16 mouse cellular contexts compared by ENCODE assay signal in genomic region chr11:64588601-64588989, GRCm38 (mm10).
A peak's percentile ranks its signal among the peaks of the same experiment; 100 is the strongest.
DNase-seq lines count a peak whose midpoint lies in the region; ATAC-seq lines count a peak whose summit lies in the region.
"Had no signal": no experiment of that assay in that cellular context is flagged by ENCODE, and none has a peak within 500 bp of the region (broad histone marks: within the 10 kb centered on the region; RNA-seq: fewer than 3 reads in every experiment).

No protein-coding gene starts in this region.

- no peaks in the 10 kb centered on the region for H3K27me3 ChIP-seq in midbrain, embryonic 11.5 days (ENCODE audit: control insufficient read depth, insufficient read depth, low read length)
- H3K27me3 ChIP-seq in midbrain, embryonic 16.5 days (ENCODE audit: control insufficient read depth, insufficient read depth, low read depth, low read length), result no peaks in the 10 kb centered on the region
- H3K27me3 ChIP-seq in embryonic facial prominence, embryonic 13.5 days, result no peaks in the 10 kb centered on the region
- H3K27me3 ChIP-seq: hindbrain, embryonic 13.5 days had no signal

- peaks cover 12% of the 10 kb centered on the region for H3K4me1 ChIP-seq in midbrain, embryonic 11.5 days (ENCODE audit: control insufficient read depth, insufficient read depth, low read length)
- H3K4me1 ChIP-seq in midbrain, embryonic 16.5 days (ENCODE audit: control insufficient read depth, insufficient read depth, low read length), result no peaks in the 10 kb centered on the region
- peaks cover 32% of the 10 kb centered on the region for H3K4me1 ChIP-seq in embryonic facial prominence, embryonic 13.5 days

- H3K4me2 ChIP-seq in midbrain, embryonic 11.5 days, result no peak overlapping the region
- H3K4me2 ChIP-seq in midbrain, embryonic 16.5 days (ENCODE audit: low read length), result no peak overlapping the region
- peak overlapping the region; percentile 40 for H3K4me2 ChIP-seq in embryonic facial prominence, embryonic 13.5 days
- H3K4me2 ChIP-seq: heart, embryonic 13.5 days; hindbrain, embryonic 13.5 days had no signal

- no peak overlapping the region for H3K9ac ChIP-seq in midbrain, embryonic 11.5 days (ENCODE audit: low read length)
- no peak overlapping the region for H3K9ac ChIP-seq in midbrain, embryonic 16.5 days (ENCODE audit: low read depth, low read length)
- H3K9ac ChIP-seq in embryonic facial prominence, embryonic 13.5 days, result no peak overlapping the region
- H3K9ac ChIP-seq: heart, embryonic 13.5 days; hindbrain, embryonic 13.5 days had no signal

- no peak for ATAC-seq in midbrain, embryonic 11.5 days (ENCODE audit: low FRiP score)
- no peak for ATAC-seq in midbrain, embryonic 16.5 days
- ATAC-seq in embryonic facial prominence, embryonic 13.5 days (ENCODE audit: insufficient number of reproducible peaks, insufficient read depth, low FRiP score, low TSS enrichment, low read depth), result no peak
- ATAC-seq in monocyte, adult 5-6 weeks (replicated peaks; ENCODE audit: insufficient number of reproducible peaks, low FRiP score, low TSS enrichment, poor library complexity, severe bottlenecking), result no peak
- ATAC-seq: intestine, postnatal 0 days had no signal

- no peaks in the 10 kb centered on the region for H3K36me3 ChIP-seq in midbrain, embryonic 11.5 days (ENCODE audit: control insufficient read depth, insufficient read depth, low read length)
- no peaks in the 10 kb centered on the region for H3K36me3 ChIP-seq in midbrain, embryonic 16.5 days (ENCODE audit: control insufficient read depth, insufficient read depth, low read length)
- no peaks in the 10 kb centered on the region for H3K36me3 ChIP-seq in embryonic facial prominence, embryonic 13.5 days
- H3K36me3 ChIP-seq: heart, embryonic 13.5 days; hindbrain, embryonic 13.5 days had no signal

- H3K9me3 ChIP-seq in midbrain, embryonic 11.5 days (ENCODE audit: control insufficient read depth, low read length), result no peaks in the 10 kb centered on the region
- no peaks in the 10 kb centered on the region for H3K9me3 ChIP-seq in midbrain, embryonic 16.5 days (replicated peaks; ENCODE audit: control insufficient read depth, low read length, poor library complexity, severe bottlenecking)
- H3K9me3 ChIP-seq in embryonic facial prominence, embryonic 13.5 days, result no peaks in the 10 kb centered on the region
- H3K9me3 ChIP-seq: heart, embryonic 13.5 days; hindbrain, embryonic 13.5 days had no signal

- 52% methylated on average over 6 of the region's 6 CpGs for WGBS in midbrain, embryonic 11.5 days
- WGBS in midbrain, embryonic 16.5 days, result 53% methylated on average over 6 of the region's 6 CpGs
- WGBS in embryonic facial prominence, embryonic 13.5 days, result 27% methylated on average over 6 of the region's 6 CpGs

- H3K27ac ChIP-seq in midbrain, embryonic 11.5 days (ENCODE audit: low read depth, low read length), result no peak overlapping the region
- no peak overlapping the region for H3K27ac ChIP-seq in midbrain, embryonic 16.5 days (ENCODE audit: low read length)
- H3K27ac ChIP-seq in embryonic facial prominence, embryonic 13.5 days, result no peak overlapping the region
- H3K27ac ChIP-seq: heart, embryonic 13.5 days; hindbrain, embryonic 13.5 days; macrophage had no signal

- DNase-seq in cerebellum, postnatal 14 days, result peak; percentile 46 to 62
- DNase-seq in cerebellum, adult 9-11 months, result no peak
- peak; percentile 87 for DNase-seq in midbrain, embryonic 11.5 days (ENCODE audit: low spot score, missing footprints)
- peak; percentile 48 for DNase-seq in mesoderm, embryonic 11.5 days (ENCODE audit: low read depth, low spot score)
- DNase-seq in right cerebral cortex, postnatal 10 days (ENCODE audit: low spot score in 2 of 2), result no peak
- DNase-seq: cerebellum, adult 9-10 months; gastrocnemius, postnatal 36 days; lung, adult 18-20 months; right cerebral cortex, postnatal 4 days had no signal

- H3K4me3 ChIP-seq in midbrain, embryonic 11.5 days (ENCODE audit: low read depth, low read length), result no peak overlapping the region
- H3K4me3 ChIP-seq in midbrain, embryonic 16.5 days (ENCODE audit: low read depth, low read length), result no peak overlapping the region
- no peak overlapping the region for H3K4me3 ChIP-seq in embryonic facial prominence, embryonic 13.5 days
- H3K4me3 ChIP-seq: heart, embryonic 13.5 days; hindbrain, embryonic 13.5 days had no signal

Comparison
In these comparisons a context has a peak if more than half of its experiments do, and no peak if none do; other contexts are left out.
1. DNase-seq: peak in cerebellum, postnatal 14 days (2 of 2), midbrain, embryonic 11.5 days (single experiment) and mesoderm, embryonic 11.5 days (single experiment); none in cerebellum, adult 9-11 months (single experiment) and right cerebral cortex, postnatal 10 days (0 of 2).